Mouse (Mus musculus) cerebral cortex, adult 2 months (tissue): ENCODE measurements around the gene Siglece.

ENCODE experiments used
- WGBS: fragments of 180-500 bp; shearing (Covaris S2); methylation state at CpG from one replicate; pipeline ENCODE4 v1.1.7; 2018; 5-methylcytosine and 5-hydroxymethylcytosine counted together

Gene Siglece

DNA sequence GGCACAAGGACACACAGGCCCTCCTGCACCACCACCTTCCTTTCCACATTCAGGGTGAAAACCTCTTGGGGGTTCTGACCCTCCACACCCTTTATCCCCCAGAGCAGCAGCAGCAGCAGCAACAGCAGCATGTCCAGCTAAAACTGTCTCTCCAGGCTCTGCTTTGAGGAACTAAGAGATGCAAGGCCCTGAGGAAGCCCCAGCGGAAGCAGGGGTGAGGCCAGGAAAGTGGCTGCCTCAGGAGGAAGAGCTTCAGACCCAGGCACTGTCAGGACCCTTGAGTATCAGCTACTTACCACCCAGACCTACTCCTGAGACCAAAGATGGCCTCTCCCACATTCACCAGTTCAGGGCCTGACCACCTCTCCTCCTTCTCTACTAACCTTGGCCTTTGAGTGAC, at the start of gene Siglece:
TSS of gene Siglece (minus strand) at position 160 of the 400 bp plus-strand sequence.
- 71% methylated on average over 1 of the region's 1 CpGs for WGBS

GRCm38 (mm10) chr7:43690118-43690517, 30.2 kb upstream of the Siglece start, which contains the start of gene Klk14:
Gene Klk14, plus strand, starts transcription at chr7:43690418.

GRCm38 (mm10) chr7:43685088-43685487, 25.1 kb upstream of the Siglece start:
- WGBS: 67% methylated on average over 7 of the region's 7 CpGs

- 54% methylated on average over 1 of the region's 1 CpGs for WGBS
Measured at GRCm38 (mm10) chr7:43682511-43682910, 22.6 kb upstream of the Siglece start.

DNA sequence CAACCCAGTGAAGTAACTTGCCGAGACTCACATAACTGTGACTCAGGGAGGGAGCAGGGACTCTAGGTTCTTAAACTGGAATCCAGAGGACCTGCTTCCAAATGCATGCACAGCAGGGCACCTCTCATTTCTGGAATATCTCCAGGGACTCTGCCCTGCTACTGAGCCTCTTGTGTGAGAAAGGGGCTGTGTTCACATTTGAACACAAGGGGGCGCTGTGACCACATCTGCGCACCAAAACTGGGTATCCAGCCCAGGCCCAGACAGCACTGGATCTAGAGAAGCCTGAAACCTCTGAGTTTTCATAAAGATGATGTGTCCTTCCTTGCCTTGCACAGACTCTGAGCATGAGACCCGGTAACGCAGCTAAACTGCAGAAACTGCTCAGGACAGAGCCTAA, 21.0 kb upstream of the Siglece start:
- WGBS: 24% methylated on average over 5 of the region's 5 CpGs

GRCm38 (mm10) chr7:43675091-43675490, 15.1 kb upstream of the Siglece start:
- 94% methylated on average over 32 of the region's 32 CpGs for WGBS

GRCm38 (mm10) chr7:43672581-43673260, 12.8 kb upstream of the Siglece start:
- WGBS: 16% methylated on average over 10 of the region's 10 CpGs

DNA sequence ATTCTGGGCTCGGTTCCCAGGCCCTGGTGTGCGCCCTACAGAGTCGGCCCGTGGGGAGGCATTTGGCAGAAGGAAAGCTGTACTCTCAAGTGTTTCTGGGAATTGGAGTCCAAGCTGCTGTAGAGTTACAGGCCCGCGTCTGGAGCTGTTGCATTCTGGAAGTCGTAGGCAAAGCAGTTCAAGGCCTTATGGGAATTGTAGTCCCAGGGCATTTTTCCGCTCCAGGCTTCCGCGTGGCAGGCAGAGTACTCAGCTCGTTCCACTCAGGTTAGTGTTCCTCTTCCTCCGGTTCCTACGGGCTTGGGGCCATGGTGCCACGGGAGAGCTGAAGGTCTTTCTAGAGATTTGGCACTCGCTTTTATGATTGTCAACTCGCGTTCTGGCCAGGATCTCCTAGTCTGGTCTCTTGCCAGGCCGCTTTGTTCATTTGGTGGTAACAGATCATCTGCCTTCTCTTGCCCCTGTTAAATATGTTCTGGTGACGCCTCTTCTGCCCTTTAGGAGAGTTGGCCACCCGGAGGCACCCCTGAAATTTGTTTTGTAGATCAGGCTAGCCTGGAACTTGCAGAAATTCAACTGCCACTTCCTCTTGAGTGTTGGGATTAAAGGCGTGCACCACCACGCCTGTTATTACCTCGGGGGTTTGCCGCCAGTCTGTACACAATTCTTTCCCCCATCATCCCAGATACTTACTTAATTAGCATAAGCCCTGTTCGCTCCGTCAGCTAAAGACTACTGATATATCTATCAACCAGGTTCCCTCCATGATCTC, 12.0 kb upstream of the Siglece start, which contains the start of gene Ctu1:
TSS of gene Ctu1 (plus strand) at position 208 of the 772 bp plus-strand sequence.
- under 1% methylated on average over 26 of the region's 26 CpGs for WGBS

GRCm38 (mm10) chr7:43671064-43671808, 11.3 kb upstream of the Siglece start:
- 65% methylated on average over 11 of the region's 11 CpGs for WGBS

DNA sequence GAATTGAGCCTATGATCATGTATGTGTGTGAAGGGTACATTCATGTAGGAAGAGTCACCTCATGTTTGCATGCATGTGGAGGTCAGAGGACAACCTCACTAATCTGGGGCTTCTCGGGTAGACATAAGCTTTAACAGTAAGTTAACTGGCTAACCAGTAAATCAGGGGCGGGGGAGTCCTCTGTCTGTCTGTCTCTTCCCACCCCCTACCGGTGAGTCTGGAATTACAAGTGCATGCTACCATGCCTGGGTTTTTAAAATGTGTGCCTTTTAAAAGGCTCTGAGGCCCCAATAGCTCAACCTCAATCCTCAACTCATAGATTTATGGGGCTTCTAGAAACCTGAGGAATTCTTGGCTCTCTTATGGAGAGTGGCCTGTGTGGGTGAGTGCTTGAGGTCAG, 8.6 kb upstream of the Siglece start:
- 21% methylated on average over 3 of the region's 3 CpGs for WGBS

- WGBS: 82% methylated on average over 4 of the region's 4 CpGs
Measured at GRCm38 (mm10) chr7:43667221-43667620, 7.3 kb upstream of the Siglece start.

DNA sequence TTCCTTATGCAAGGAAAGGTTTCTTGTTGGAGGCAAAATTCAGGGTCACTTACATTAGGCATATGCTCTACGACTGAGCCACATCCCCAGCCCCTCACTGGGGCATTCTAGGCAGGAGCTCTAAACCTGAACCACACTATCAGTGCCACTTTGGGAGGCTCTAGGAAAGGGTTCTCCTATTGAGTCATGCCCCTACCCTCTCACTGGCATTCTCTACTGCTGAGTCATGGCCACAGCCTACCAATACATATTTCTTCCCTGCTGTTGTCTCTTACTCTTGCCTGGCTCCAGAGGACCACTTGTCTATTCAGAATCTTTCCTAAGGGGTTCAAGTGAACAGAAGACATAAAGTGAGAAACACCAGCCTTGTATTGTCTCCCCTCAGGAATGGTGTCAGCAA, 2.8 kb upstream of the Siglece start:
- WGBS: 86% methylated on average over 1 of the region's 1 CpGs

DNA sequence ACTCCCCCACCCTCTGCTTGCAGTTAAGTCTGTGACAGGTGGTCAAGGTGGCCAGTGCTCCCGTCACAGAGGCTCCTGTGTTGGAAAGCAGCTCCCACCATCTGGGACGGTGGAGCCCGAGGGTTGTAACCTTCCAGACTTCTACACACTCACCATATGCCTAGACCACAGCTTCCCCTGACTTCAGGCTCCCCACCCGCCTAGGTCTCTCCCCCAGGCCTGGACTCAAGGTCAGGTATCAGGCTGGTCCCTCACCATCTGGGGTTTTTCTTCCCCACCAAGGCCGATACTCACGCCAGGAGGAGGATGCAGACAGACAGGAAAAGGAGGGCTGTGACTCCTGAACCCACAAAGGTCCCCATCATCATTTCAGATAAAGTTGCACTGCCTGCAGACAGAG, 3.7 kb downstream of the Siglece start:
- 75% methylated on average over 6 of the region's 6 CpGs for WGBS

- WGBS: 75% methylated on average over 3 of the region's 3 CpGs
Measured at GRCm38 (mm10) chr7:43654519-43654918, 5.4 kb downstream of the Siglece start.

- 90% methylated on average over 6 of the region's 6 CpGs for WGBS
Measured at GRCm38 (mm10) chr7:43652683-43653082, 7.3 kb downstream of the Siglece start.

- 86% methylated on average over 17 of the region's 17 CpGs for WGBS
Measured at GRCm38 (mm10) chr7:43643046-43643652, 16.8 kb downstream of the Siglece start.

- WGBS: 80% methylated on average over 5 of the region's 5 CpGs
Measured at GRCm38 (mm10) chr7:43642587-43642986, 17.4 kb downstream of the Siglece start.

GRCm38 (mm10) chr7:43637118-43637517, 22.8 kb downstream of the Siglece start:
- WGBS: 71% methylated on average over 1 of the region's 1 CpGs

DNA sequence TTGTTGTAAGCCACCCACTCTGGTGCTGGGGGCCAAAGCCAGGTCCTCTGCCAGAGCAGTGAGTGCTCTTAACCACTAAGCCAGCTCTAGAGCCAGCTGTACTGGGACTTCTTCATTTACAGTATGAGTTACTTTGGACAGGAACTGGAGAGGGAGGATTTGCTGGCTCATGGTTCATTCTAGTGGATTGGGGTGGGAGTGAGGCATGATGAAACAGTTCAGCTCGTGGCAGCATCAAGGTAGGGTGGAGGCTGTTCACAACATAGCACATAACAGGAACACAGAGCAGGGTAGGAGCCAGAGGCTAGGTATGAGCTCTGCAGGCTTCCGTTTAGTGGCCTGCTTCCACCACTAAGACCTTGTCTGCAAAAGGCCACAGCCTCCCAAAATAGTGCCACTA, 23.8 kb downstream of the Siglece start:
- WGBS: 59% methylated on average over 2 of the region's 2 CpGs

DNA sequence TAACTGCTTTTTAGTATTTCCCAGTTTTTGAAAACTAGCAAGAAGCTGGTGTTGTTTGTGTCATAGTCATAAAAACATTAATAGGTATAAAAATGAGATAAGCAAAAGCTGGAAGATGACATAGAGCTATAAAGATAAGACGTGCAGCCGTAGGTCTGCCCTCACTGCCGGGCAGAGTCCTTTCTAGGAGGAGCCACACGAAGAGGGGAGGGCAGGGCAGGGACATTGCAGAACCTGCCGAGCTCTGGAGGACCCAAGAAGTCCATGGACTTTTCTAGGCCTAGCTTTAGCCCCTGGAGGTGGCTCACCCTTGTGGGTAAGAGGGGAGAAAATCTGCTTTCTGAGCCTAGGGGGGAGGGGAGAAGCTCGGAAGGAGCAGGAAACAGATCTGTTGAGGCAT, 25.5 kb downstream of the Siglece start, which contains the start of gene Ceacam18:
TSS of gene Ceacam18 (plus strand) at position 208 of the 400 bp plus-strand sequence.
- 81% methylated on average over 6 of the region's 6 CpGs for WGBS

DNA sequence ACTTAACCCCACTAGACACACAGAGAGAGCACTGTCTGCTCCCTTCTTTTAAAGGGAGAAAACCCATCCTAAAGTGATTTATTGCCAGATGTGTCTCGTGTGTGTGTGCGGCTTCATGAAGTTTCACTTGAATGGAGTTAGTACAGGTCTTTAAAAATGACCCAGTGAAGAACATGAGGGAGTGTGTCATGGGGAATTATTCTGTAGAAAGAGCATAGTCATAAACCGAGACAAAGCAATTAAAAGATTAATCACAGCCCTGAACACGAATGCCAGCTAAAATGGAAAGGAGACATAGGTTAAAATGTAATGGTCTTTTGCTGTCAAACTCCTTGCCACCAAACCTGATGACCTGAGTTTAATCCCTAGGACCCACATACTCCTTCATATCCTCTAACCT, 26.0 kb downstream of the Siglece start:
- WGBS: 80% methylated on average over 4 of the region's 4 CpGs
